Mouse (Mus musculus): ENCODE measurements at regions not wholly inside any gene's neighbourhood (a gene's known extent, or its start where the extent isn't known, plus 50 kb on each side); places are given as distances from the start of the nearest gene placed in this dataset.

DNA sequence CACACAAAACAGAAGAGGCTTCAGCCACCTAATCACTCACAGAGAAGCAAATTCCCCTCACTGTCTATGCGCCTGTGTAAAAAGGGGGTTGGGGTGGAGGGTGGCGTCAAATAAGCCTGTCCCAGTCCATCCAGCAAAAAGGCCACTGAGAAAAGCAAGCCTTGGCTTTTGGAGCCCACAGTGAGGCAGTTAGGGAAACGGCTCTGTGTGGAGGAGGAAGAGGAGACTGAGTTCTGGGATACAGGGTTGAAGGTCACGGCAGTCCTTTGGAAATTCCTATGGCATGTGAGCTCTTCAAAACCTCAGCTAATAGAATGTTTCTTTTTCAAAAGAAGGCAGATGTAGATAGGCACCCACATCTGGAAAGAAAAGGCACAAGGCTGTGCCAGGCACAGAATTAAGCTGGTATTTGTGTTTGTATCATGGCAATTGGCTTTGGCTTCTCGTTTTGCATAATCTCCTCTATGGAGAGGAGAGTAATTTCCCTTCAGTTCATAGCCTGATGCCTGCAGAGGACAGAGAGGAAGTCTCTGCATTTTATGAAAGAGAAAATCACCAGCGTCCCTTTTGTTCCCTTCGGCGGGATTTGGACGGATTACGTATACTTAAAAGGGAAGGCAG, 319.3 kb downstream of the Sorl1 start:
- TF ChIP-seq POLR2A (IDR thresholded peaks at IDR 0.05; ENCODE audit: borderline replicate concordance, extremely low read depth, low read depth, low read length) (no peak), CTCF (IDR thresholded peaks at IDR 0.05; ENCODE audit: insufficient read depth, low read length) (no peak)
